Mouse (Mus musculus): ENCODE results near the gene Cbx6. TPM values are rescaled to one million over a fixed set of nuclear protein-coding genes. Genes with fewer than 3 reads are reported as not detected.
"Not testable (repeated sequence)": the region's sequence is repeated elsewhere in the genome, so short reads cannot be mapped to it uniquely, and the experiment has no call there.

Cbx6 gene
- total RNA-seq, 2 experiments from 2014 or later: 336 to 347 TPM

GRCm38 (mm10) chr15:79827061-79827777 is 7.3 kb downstream of the Cbx6 start:
- no peak for TF ChIP-seq CTCF (conservative IDR thresholded peaks at IDR 0.05)
- Histone ChIP-seq H3K4me3 (peak overlapping the region; percentile 46), H3K27ac (peak overlapping the region; percentile 82)
- no peak for DNase-seq (ENCODE audit: low spot score in 2 of 2)

- DNase-seq (ENCODE audit: low spot score in 2 of 2): no peak
- Histone ChIP-seq H3K4me3 (no peak overlapping the region; the same call in 1 of the 2 replicates), H3K27ac (peak overlapping the region; percentile 82)
- TF ChIP-seq CTCF (conservative IDR thresholded peaks at IDR 0.05): no peak
Observed at GRCm38 (mm10) chr15:79826221-79826935, 8.1 kb downstream of the Cbx6 start.

GRCm38 (mm10) chr15:79825146-79825825 is 9.2 kb downstream of the Cbx6 start:
- DNase-seq (ENCODE audit: low spot score in 2 of 2): peak in 1 of 2 experiments; percentile 40
- Histone ChIP-seq H3K4me3 (no peak overlapping the region; the same call in 1 of the 2 replicates), H3K27ac (peak overlapping the region; percentile 82)
- TF ChIP-seq CTCF (conservative IDR thresholded peaks at IDR 0.05): peak; percentile 80

- Histone ChIP-seq H3K4me3 (no peak overlapping the region), H3K27ac (peak overlapping the region; percentile 29; the same call in 1 of the 2 replicates)
- TF ChIP-seq CTCF (conservative IDR thresholded peaks at IDR 0.05): peak; percentile 20; the same call in 1 of the 2 replicates
- peak in 1 of 2 experiments; percentile 26 for DNase-seq (ENCODE audit: low spot score in 2 of 2)
Observed at GRCm38 (mm10) chr15:79823588-79824280, 10.8 kb downstream of the Cbx6 start.

- TF ChIP-seq CTCF (conservative IDR thresholded peaks at IDR 0.05): no peak
- Histone ChIP-seq H3K4me3 (no peak overlapping the region), H3K27ac (peak overlapping the region; percentile 10; the same call in 1 of the 2 replicates)
- no peak for DNase-seq (ENCODE audit: low spot score in 2 of 2)
Observed at GRCm38 (mm10) chr15:79822265-79823199, 12.0 kb downstream of the Cbx6 start.

- no peak for DNase-seq (ENCODE audit: low spot score in 2 of 2)
- no peak overlapping the region for H3K4me3 ChIP-seq
- peak; percentile 62 for TF ChIP-seq CTCF (conservative IDR thresholded peaks at IDR 0.05)
- no peak overlapping the region for H3K27ac ChIP-seq
Observed at GRCm38 (mm10) chr15:79818325-79818724, 16.2 kb downstream of the Cbx6 start.

GRCm38 (mm10) chr15:79813666-79814258 is 20.7 kb downstream of the Cbx6 start:
- Histone ChIP-seq H3K27ac (no peak overlapping the region), H3K4me3 (no peak overlapping the region)
- no peak for TF ChIP-seq CTCF (conservative IDR thresholded peaks at IDR 0.05)
- DNase-seq (ENCODE audit: low spot score in 2 of 2): no peak

GRCm38 (mm10) chr15:79812840-79813239 is 21.6 kb downstream of the Cbx6 start:
- DNase-seq (ENCODE audit: low spot score in 2 of 2); H3K4me3 ChIP-seq; H3K27ac ChIP-seq: not testable (repeated sequence)

GRCm38 (mm10) chr15:79810997-79811396 is 23.5 kb downstream of the Cbx6 start:
- H3K4me3 ChIP-seq: no peak overlapping the region

GRCm38 (mm10) chr15:79810061-79810460 is 24.4 kb downstream of the Cbx6 start:
- no peak for DNase-seq (ENCODE audit: low spot score in 2 of 2)
- no peak for TF ChIP-seq CTCF (conservative IDR thresholded peaks at IDR 0.05)
- H3K4me3 ChIP-seq: no peak overlapping the region
- peak overlapping the region; percentile 15; the same call in 1 of the 2 replicates for H3K27ac ChIP-seq

More at GRCm38 (mm10) chr15:79810997-79811396, 23.5 kb downstream of the Cbx6 start:
- TF ChIP-seq CTCF (conservative IDR thresholded peaks at IDR 0.05): no peak
- no peak overlapping the region for H3K27ac ChIP-seq
- no peak for DNase-seq (ENCODE audit: low spot score in 2 of 2)

- H3K27ac ChIP-seq: no peak overlapping the region
- H3K4me3 ChIP-seq: no peak overlapping the region
- no peak for TF ChIP-seq CTCF (conservative IDR thresholded peaks at IDR 0.05)
- DNase-seq (ENCODE audit: low spot score in 2 of 2): no peak
Observed at GRCm38 (mm10) chr15:79808658-79809057, 25.8 kb downstream of the Cbx6 start.

Data from layer of hippocampus, adult 2 months (tissue).